Mouse (Mus musculus) urinary bladder, postnatal 25 days (tissue): Measurements from ENCODE around the gene Bnip1.
A peak's percentile ranks its signal among the peaks of the same experiment; 100 is the strongest.

Experiments
- DNase-seq: peaks from one replicate; pipeline ENCODE4 v3.0.0; 2022; ENCODE audit warnings: low spot score

Bnip1 gene

GRCm38 (mm10) chr17:26793068-26793765 lies 12.4 kb downstream of the Bnip1 start:
- DNase-seq = no peak

- DNase-seq = peak; percentile 43
Measured at GRCm38 (mm10) chr17:26794744-26795143, 13.9 kb downstream of the Bnip1 start.

GRCm38 (mm10) chr17:26795386-26795785 lies 14.5 kb downstream of the Bnip1 start:
- DNase-seq = no peak

GRCm38 (mm10) chr17:26797379-26798128 lies 16.7 kb downstream of the Bnip1 start:
- no peak for DNase-seq

- DNase-seq = no peak
Measured at GRCm38 (mm10) chr17:26802886-26803285, 22.0 kb downstream of the Bnip1 start.

- no peak for DNase-seq
Measured at GRCm38 (mm10) chr17:26812607-26813006, 31.7 kb downstream of the Bnip1 start.

- no peak for DNase-seq
Measured at GRCm38 (mm10) chr17:26813497-26813896, 32.6 kb downstream of the Bnip1 start.

GRCm38 (mm10) chr17:26816810-26817209 lies 35.9 kb downstream of the Bnip1 start:
- no peak for DNase-seq

- DNase-seq = no peak
Measured at GRCm38 (mm10) chr17:26817776-26818175, 36.9 kb downstream of the Bnip1 start.

GRCm38 (mm10) chr17:26826131-26826530 lies 45.3 kb downstream of the Bnip1 start:
- DNase-seq = no peak

GRCm38 (mm10) chr17:26833806-26834205 lies 52.9 kb downstream of the Bnip1 start:
- DNase-seq = no peak

GRCm38 (mm10) chr17:26834302-26834965 lies 53.6 kb downstream of the Bnip1 start:
- DNase-seq = no peak

- no peak for DNase-seq
Measured at GRCm38 (mm10) chr17:26834966-26835755, 54.3 kb downstream of the Bnip1 start.

GRCm38 (mm10) chr17:26835956-26836355 lies 55.1 kb downstream of the Bnip1 start:
- DNase-seq = no peak

- no peak for DNase-seq
Measured at GRCm38 (mm10) chr17:26836377-26836776, 55.5 kb downstream of the Bnip1 start.

GRCm38 (mm10) chr17:26836786-26837545 lies 56.1 kb downstream of the Bnip1 start:
- no peak for DNase-seq

GRCm38 (mm10) chr17:26837546-26837985 lies 56.7 kb downstream of the Bnip1 start:
- DNase-seq = no peak

GRCm38 (mm10) chr17:26838191-26838910 lies 57.5 kb downstream of the Bnip1 start:
- DNase-seq = no peak

GRCm38 (mm10) chr17:26838911-26839717 lies 58.2 kb downstream of the Bnip1 start:
- no peak for DNase-seq
